ENCODE assay signal across 11 mouse cellular contexts in genomic region chr16:91605156-91605555, GRCm38 (mm10).
"Had no signal": no experiment of that assay in that cellular context is flagged by ENCODE, and none has a peak within 500 bp of the region (broad histone marks: within the 10 kb centered on the region; RNA-seq: fewer than 3 reads in every experiment).

No protein-coding gene starts in this region.

- H3K4me1 ChIP-seq: limb, embryonic 15.5 days; liver, embryonic 12.5 days; midbrain, embryonic 10.5 days; midbrain, embryonic 15.5 days; neural tube, embryonic 12.5 days had no signal

- H3K4me3 ChIP-seq: limb, embryonic 15.5 days; liver, embryonic 12.5 days; midbrain, embryonic 10.5 days; midbrain, embryonic 15.5 days; neural tube, embryonic 12.5 days had no signal

- H3K9me3 ChIP-seq: limb, embryonic 15.5 days; liver, embryonic 12.5 days; midbrain, embryonic 15.5 days; neural tube, embryonic 12.5 days had no signal

- H3K27me3 ChIP-seq: limb, embryonic 15.5 days; midbrain, embryonic 15.5 days; neural tube, embryonic 12.5 days had no signal

- H3K27ac ChIP-seq: limb, embryonic 15.5 days; liver, embryonic 12.5 days; midbrain, embryonic 10.5 days; midbrain, embryonic 15.5 days; neural tube, embryonic 12.5 days had no signal

- DNase-seq: layer of hippocampus, postnatal 36 days; lung, embryonic 14.5 days; lung, postnatal 10 days; lung, postnatal 4 days; thymus, adult 2 months; thymus, postnatal 36 days had no signal

- H3K36me3 ChIP-seq: limb, embryonic 15.5 days; liver, embryonic 12.5 days; midbrain, embryonic 10.5 days; midbrain, embryonic 15.5 days; neural tube, embryonic 12.5 days had no signal
